Mouse (Mus musculus): ENCODE measurements around the gene Col10a1. TPM values are rescaled to one million over a fixed set of nuclear protein-coding genes. Genes with fewer than 3 reads are reported as not detected.

The Col10a1 gene
- not detected in 2 replicates for polyA plus RNA-seq (2012; rRNA removed)

- WGBS = 91% methylated on average over 8 of the region's 8 CpGs
- no peak within 1 kb of the TSS for H3K27ac ChIP-seq (ENCODE audit: insufficient read depth, low read length)
- peaks cover 1% of the 10 kb centered on the region; the same call in 1 of the 2 replicates for H3K36me3 ChIP-seq (ENCODE audit: control insufficient read depth, insufficient read depth, low read length)
- TF ChIP-seq CTCF (IDR thresholded peaks at IDR 0.05; ENCODE audit: extremely low read depth, insufficient read depth, insufficient read length, insufficient replicate concordance) (no peak), POLR2A (IDR thresholded peaks at IDR 0.05; ENCODE audit: low read depth, low read length) (no peak)
- no peaks in the 10 kb centered on the region for H3K27me3 ChIP-seq (ENCODE audit: control insufficient read depth, insufficient read depth, low read length)
- H3K4me3 ChIP-seq (ENCODE audit: extremely low read depth, insufficient read depth, insufficient read length) = no peak within 1 kb of the TSS
- no peak for DNase-seq (ENCODE audit: low read depth in 1 of 2, low spot score in 2 of 2)
- no peaks in the 10 kb centered on the region for H3K4me1 ChIP-seq (ENCODE audit: control insufficient read depth, insufficient read depth, insufficient read length)
Observed at GRCm38 (mm10) chr10:34389681-34390080, at the start of gene Col10a1. Gene Col10a1 (plus strand): TSS chr10:34389981.

GRCm38 (mm10) chr10:34341014-34341413 lies 48.8 kb upstream of the Col10a1 start:
- Histone ChIP-seq H3K27ac (ENCODE audit: insufficient read depth, low read length) (no peak overlapping the region), H3K36me3 (ENCODE audit: control insufficient read depth, insufficient read depth, low read length) (no peaks in the 10 kb centered on the region; the same call in 1 of the 2 replicates), H3K4me1 (ENCODE audit: control insufficient read depth, insufficient read depth, insufficient read length) (no peaks in the 10 kb centered on the region), H3K27me3 (ENCODE audit: control insufficient read depth, insufficient read depth, low read length) (no peaks in the 10 kb centered on the region), H3K4me3 (ENCODE audit: extremely low read depth, insufficient read depth, insufficient read length) (no peak overlapping the region)
- DNase-seq (ENCODE audit: low read depth in 1 of 2, low spot score in 2 of 2) = no peak
- TF ChIP-seq POLR2A (IDR thresholded peaks at IDR 0.05; ENCODE audit: low read depth, low read length) = no peak
- no peak for TF ChIP-seq CTCF (IDR thresholded peaks at IDR 0.05; ENCODE audit: extremely low read depth, insufficient read depth, insufficient read length, insufficient replicate concordance)
- WGBS = 88% methylated on average over 6 of the region's 6 CpGs

DNA sequence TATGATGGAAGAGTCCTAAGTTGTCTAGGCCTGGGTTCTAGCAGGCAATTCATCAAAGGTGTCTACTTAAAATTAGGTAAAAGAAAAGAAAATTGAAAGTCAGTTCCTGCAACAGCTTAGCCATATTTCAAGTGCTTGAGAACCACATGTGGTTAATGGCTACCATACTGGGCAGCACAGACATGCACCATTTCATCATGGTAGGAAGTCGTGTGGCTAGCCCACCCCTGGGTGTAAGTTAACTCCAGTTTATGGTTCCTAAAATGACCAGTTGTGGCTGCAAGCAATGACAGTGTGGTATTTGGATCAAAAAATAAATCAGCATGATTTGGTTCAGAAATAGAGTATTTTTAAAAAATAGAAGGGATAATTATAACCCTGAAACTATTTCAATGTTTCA lies 47.9 kb upstream of the Col10a1 start:
- WGBS = 39% methylated on average over 1 of the region's 1 CpGs
- no peak for DNase-seq (ENCODE audit: low read depth in 1 of 2, low spot score in 2 of 2)
- Histone ChIP-seq H3K27me3 (ENCODE audit: control insufficient read depth, insufficient read depth, low read length) (no peaks in the 10 kb centered on the region), H3K4me1 (ENCODE audit: control insufficient read depth, insufficient read depth, insufficient read length) (no peaks in the 10 kb centered on the region), H3K4me3 (ENCODE audit: extremely low read depth, insufficient read depth, insufficient read length) (no peak overlapping the region), H3K36me3 (ENCODE audit: control insufficient read depth, insufficient read depth, low read length) (peaks cover 1% of the 10 kb centered on the region; the same call in 1 of the 2 replicates), H3K27ac (ENCODE audit: insufficient read depth, low read length) (no peak overlapping the region)
- TF ChIP-seq CTCF (IDR thresholded peaks at IDR 0.05; ENCODE audit: extremely low read depth, insufficient read depth, insufficient read length, insufficient replicate concordance) (no peak), POLR2A (IDR thresholded peaks at IDR 0.05; ENCODE audit: low read depth, low read length) (no peak)

GRCm38 (mm10) chr10:34352166-34352565 lies 37.6 kb upstream of the Col10a1 start:
- TF ChIP-seq POLR2A (IDR thresholded peaks at IDR 0.05; ENCODE audit: low read depth, low read length) = no peak
- no peak for TF ChIP-seq CTCF (IDR thresholded peaks at IDR 0.05; ENCODE audit: extremely low read depth, insufficient read depth, insufficient read length, insufficient replicate concordance)
- Histone ChIP-seq H3K27me3 (ENCODE audit: control insufficient read depth, insufficient read depth, low read length) (no peaks in the 10 kb centered on the region), H3K36me3 (ENCODE audit: control insufficient read depth, insufficient read depth, low read length) (no peaks in the 10 kb centered on the region; the same call in 1 of the 2 replicates), H3K27ac (ENCODE audit: insufficient read depth, low read length) (no peak overlapping the region), H3K4me1 (ENCODE audit: control insufficient read depth, insufficient read depth, insufficient read length) (no peaks in the 10 kb centered on the region), H3K4me3 (ENCODE audit: extremely low read depth, insufficient read depth, insufficient read length) (no peak overlapping the region)
- DNase-seq (ENCODE audit: low read depth in 1 of 2, low spot score in 2 of 2) = no peak
- WGBS = 90% methylated on average over 4 of the region's 4 CpGs

GRCm38 (mm10) chr10:34358263-34358662 lies 31.5 kb upstream of the Col10a1 start:
- Histone ChIP-seq H3K4me1 (ENCODE audit: control insufficient read depth, insufficient read depth, insufficient read length) (no peaks in the 10 kb centered on the region), H3K4me3 (ENCODE audit: extremely low read depth, insufficient read depth, insufficient read length) (no peak overlapping the region), H3K36me3 (ENCODE audit: control insufficient read depth, insufficient read depth, low read length) (no peaks in the 10 kb centered on the region), H3K27me3 (ENCODE audit: control insufficient read depth, insufficient read depth, low read length) (no peaks in the 10 kb centered on the region), H3K27ac (ENCODE audit: insufficient read depth, low read length) (no peak overlapping the region)
- TF ChIP-seq POLR2A (IDR thresholded peaks at IDR 0.05; ENCODE audit: low read depth, low read length) (no peak), CTCF (IDR thresholded peaks at IDR 0.05; ENCODE audit: extremely low read depth, insufficient read depth, insufficient read length, insufficient replicate concordance) (no peak)
- no peak for DNase-seq (ENCODE audit: low read depth in 1 of 2, low spot score in 2 of 2)
- 89% methylated on average over 3 of the region's 3 CpGs for WGBS

- H3K4me3 ChIP-seq (ENCODE audit: extremely low read depth, insufficient read depth, insufficient read length) = no peak overlapping the region
- TF ChIP-seq POLR2A (IDR thresholded peaks at IDR 0.05; ENCODE audit: low read depth, low read length) = no peak
- no peak for TF ChIP-seq CTCF (IDR thresholded peaks at IDR 0.05; ENCODE audit: extremely low read depth, insufficient read depth, insufficient read length, insufficient replicate concordance)
- DNase-seq (ENCODE audit: low read depth in 1 of 2, low spot score in 2 of 2) = no peak
Observed at GRCm38 (mm10) chr10:34363756-34364155, 26.0 kb upstream of the Col10a1 start.

GRCm38 (mm10) chr10:34368138-34368537 lies 21.6 kb upstream of the Col10a1 start:
- Histone ChIP-seq H3K36me3 (ENCODE audit: control insufficient read depth, insufficient read depth, low read length) (no peaks in the 10 kb centered on the region), H3K4me1 (ENCODE audit: control insufficient read depth, insufficient read depth, insufficient read length) (no peaks in the 10 kb centered on the region), H3K27ac (ENCODE audit: insufficient read depth, low read length) (no peak overlapping the region), H3K4me3 (ENCODE audit: extremely low read depth, insufficient read depth, insufficient read length) (no peak overlapping the region), H3K27me3 (ENCODE audit: control insufficient read depth, insufficient read depth, low read length) (no peaks in the 10 kb centered on the region)
- TF ChIP-seq CTCF (IDR thresholded peaks at IDR 0.05; ENCODE audit: extremely low read depth, insufficient read depth, insufficient read length, insufficient replicate concordance) (no peak), POLR2A (IDR thresholded peaks at IDR 0.05; ENCODE audit: low read depth, low read length) (no peak)
- WGBS = 72% methylated on average over 5 of the region's 5 CpGs
- DNase-seq (ENCODE audit: low read depth in 1 of 2, low spot score in 2 of 2) = no peak

More at GRCm38 (mm10) chr10:34363756-34364155, 26.0 kb upstream of the Col10a1 start:
- H3K4me1 ChIP-seq (ENCODE audit: control insufficient read depth, insufficient read depth, insufficient read length) = no peaks in the 10 kb centered on the region
- H3K36me3 ChIP-seq (ENCODE audit: control insufficient read depth, insufficient read depth, low read length) = no peaks in the 10 kb centered on the region
- no peak overlapping the region for H3K27ac ChIP-seq (ENCODE audit: insufficient read depth, low read length)
- no peaks in the 10 kb centered on the region for H3K27me3 ChIP-seq (ENCODE audit: control insufficient read depth, insufficient read depth, low read length)

Data from spleen, adult 2 months (tissue).